Mouse (Mus musculus): ENCODE results near the gene Surf6.
A peak's percentile ranks its signal among the peaks of the same experiment; 100 is the strongest.

The Surf6 gene

DNA sequence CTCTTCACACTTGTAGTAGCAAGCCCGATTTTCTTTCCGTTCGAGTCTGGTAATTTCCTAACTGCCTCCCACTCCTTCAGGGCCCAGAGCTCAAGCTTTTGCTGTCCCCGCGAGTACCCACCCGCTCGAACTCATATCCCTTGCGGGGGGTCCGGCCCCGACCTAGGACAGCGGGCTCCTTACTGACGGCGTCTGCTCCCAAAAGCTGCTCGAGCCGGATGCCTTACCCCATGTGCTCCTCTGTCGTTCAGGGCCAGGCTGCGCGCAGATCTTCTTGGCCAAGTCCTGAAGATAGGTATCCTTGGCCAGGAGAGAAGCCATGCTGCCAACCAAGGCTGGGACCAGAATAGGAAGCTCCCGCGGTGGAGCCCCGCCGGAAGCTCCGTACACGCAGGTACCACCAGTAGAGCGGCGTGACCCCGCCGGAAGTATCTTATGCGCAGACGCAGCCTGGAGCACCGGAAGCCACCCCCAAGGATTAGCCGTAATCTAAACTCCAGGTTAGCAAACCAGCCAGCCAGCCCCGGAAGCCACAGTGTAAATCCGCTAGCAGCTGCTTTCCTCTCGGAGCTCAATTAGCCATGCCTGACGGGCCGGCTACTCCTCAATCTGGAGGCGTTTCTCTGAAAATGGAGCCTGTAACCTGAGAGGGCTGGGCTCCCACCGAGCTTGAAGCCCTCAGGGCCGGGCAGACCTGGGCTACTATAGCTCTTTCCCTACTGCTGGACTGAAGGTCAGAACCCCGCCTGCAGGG is at the start of gene Surf6:
TSS of gene Surf6 (minus strand) at position 413 of the 754 bp plus-strand sequence.
- peak; percentile 94 to 97 for DNase-seq

DNA sequence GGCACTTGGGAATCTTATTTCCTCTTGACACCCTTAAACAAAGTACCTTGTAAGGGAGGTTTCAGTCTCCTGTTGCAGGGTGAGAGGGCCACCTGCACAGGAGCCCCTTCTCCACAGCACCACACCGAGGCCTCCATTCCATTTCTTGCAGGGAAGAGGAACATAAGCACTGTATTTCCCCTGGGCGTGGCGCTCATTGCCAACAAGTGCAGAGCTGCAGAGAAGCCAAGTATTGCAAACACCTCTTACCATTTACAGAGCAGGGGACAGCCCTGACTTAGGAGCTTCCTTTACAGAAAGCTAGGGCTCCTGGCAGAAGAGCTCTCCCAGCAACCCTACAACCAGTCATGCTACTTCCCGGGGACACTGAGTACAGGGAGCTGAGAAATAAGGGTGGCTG is 49.5 kb upstream of the Surf6 start:
- no peak for DNase-seq

DNA sequence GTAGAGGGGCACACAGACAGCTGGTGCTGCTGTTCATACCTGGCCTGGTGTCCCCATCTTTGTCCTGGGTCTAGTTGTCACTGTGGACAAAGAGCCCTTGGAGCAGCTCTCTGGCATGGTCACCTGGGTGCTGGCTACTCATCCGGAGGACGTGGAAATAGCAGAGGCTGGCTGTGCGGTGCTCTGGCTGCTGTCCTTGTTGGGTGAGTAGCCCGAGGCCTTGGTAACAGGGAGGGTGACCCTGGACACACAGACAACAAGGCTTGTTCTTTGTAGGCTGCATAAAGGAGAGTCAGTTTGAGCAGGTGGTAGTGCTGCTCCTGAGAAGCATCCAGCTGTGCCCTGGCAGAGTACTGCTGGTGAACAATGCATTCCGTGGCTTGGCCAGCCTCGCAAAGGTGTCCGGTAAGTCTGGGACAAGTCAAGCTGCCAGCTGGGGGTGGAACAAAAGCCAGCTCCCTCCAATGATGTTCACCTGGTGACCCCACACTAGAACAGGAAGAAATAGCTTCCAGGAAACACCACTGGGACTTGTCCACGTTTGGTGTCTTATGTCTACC is 48.7 kb upstream of the Surf6 start:
- no peak for DNase-seq

DNA sequence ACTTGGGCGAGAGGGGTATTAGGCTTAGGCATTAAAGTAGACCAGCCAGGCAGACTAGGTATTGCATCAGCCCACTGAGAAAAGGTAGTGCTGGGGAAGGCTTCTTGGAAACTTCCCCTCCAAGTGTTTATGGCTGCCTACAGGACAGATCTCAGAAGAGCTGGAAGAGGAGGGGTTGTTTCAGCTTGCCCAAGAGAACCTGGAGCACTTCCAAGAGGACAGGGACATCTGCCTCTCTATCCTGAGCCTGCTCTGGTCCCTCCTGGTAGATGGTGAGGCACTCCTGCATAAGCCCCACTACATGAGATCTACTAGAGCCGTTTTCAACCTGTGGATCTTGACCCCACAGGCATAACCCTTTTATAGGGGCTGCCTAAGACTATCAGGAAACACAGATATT is 47.7 kb upstream of the Surf6 start:
- no peak for DNase-seq

DNA sequence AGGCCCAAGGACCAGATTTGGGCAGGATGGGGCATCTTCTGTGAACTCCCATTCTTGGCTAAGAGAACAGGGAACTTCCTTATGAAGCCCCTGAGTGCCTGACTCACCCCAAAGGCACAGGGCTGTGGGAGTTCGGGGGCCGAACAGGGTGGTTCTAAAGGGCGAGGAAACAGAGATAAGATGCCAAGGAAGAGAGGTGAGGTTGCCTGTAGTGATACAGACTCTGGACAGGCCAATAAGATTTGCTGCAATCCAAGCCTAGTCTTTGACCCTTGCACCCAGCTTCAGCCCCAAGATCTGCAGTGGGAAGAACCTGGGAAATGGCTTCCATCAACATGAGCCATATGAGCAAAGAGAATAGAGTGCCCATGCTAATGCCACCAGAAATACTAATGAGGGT is 40.6 kb upstream of the Surf6 start:
- DNase-seq = no peak

DNA sequence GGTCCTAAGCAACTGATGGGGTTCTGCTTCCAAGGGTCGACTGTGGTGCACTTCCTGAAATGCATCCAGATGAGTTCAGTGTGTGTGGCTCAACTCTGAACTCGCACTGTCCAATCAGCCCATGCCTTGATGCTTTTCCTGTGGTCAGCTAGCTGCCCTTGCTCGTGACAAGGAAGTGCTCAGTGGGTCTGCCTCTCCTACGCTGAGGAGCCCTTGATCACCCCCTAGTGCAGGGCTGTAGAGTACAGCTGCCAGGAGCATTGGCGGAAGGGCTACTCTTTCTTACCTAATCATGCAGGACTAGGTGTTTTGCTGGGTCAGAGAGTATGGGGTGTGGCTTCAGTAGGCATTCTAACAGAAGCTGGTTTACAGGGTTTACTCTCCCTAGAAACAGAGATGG is 38.9 kb upstream of the Surf6 start:
- peak in 1 of 2 experiments; percentile 35 for DNase-seq

DNA sequence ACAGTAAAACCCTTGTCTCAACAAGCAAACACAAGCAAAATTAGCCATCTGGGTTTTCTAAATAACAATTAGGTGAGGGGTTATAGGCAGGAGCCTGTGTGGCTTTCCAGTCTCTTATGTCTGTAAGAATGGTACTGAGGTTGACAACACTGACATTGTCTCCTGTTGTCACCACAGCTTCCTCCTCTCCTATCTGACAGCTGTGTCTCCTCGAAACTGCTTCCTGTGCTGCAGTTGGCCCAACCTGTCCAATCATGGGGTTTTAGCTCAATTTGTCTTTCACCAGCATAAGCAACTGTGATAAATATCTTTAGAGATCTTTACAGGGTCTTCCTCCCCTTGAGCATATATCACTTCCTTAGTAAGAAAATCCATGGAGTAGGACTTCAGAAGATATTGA is 33.7 kb upstream of the Surf6 start:
- no peak for DNase-seq

DNA sequence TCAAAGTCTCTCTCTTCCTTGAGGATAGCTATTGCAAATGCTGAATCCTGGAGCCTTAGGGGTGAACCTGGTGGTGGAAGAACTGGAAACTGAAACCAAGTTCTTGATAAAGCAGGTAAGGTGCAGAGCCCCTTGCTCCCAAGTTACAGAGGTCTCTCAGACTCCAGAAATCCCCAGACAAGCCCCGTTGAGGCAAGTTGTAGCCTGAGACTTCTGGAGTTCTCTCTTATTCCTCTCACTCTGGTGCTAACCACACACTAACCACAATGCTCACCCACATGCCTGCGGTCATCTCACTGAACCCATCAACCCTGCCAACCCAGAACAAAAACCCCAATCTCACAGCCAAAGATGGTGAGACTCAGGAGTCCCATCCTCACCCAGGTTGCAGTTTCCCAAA is 32.6 kb upstream of the Surf6 start:
- DNase-seq = no peak

DNA sequence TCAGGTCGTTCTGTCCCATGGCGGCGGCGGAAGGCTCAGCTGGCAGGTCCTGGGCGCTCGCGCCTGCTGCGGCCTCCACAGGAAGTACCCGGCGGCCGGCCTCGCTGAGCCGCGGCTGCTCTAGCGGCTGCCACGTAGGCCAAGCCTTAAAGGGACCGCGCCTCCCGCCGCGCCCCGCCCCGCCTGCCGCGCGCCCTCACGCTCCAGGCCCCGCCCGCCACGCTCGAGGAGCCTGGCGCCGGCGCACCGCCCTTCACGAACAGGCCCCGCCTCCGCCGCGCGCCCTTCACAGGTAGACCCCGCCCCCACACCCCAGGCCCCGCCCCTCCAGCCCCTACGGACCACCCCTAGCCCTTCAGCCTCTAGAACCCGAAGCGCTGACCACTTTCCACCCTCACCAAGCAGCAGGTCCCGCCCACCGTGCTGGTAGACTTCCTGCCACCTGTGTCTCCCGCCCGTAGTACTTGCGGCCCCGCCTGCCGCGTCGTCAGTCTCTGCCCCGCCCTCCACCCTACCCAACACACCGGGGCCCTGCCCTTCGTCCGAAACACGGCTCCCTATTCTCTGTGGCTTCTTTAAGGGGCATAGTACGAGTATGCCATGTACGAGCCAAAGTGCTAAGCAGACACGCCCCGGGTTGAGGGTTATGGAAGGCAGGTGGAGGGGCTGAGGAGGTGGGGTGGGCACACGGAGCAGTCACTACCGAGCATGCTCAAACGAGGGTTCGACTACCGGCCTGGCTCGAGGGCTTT is 30.8 kb upstream of the Surf6 start, which contains the start of the genes Surf4 and Stkld1:
TSS of gene Surf4 (minus strand) at position 625 of the 752 bp plus-strand sequence.
TSS of gene Stkld1 (plus strand) at position 744 of the 752 bp plus-strand sequence.
- peak; percentile 96 to 98 for DNase-seq

DNA sequence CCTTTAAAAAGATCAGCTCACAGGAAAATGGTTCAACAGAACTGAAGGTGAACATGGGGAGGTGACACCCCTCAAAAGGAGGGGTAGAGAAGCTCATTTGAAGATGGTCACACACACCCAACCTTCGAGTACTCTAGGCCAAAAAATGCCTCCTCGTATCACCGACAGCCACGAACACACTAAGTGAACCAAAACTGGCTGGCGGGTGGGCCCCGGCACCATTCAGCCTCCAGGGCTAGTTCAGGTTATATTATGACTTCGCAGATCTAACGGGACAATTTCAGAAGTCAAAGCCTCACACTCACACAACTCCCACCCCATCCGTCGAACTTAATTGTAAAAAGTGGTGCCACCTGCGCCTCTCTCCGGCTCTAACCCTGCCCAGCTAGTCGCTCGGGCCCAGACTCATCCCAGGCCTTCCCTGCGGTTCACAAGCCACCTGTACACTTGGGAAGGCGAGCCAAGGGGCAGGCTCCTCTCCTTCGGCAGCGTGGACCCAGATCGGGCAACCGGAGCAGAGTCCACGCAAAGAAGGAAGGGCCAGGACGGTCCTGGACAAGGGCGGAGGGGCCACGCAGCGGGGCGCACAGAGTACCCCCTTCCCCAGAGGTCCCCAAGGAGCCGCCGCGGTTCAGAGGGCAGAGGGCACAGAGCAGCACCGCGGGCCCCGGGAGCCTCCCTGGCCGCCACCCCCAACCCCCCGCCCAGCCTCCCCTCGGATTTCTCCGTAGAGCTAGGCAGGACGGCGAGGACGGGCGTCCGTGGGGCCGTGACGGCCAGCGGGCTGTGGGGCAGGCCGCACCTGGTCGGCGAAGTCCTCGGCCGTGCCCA is 30.0 kb upstream of the Surf6 start:
- peak in 1 of 2 experiments; percentile 70 for DNase-seq

DNA sequence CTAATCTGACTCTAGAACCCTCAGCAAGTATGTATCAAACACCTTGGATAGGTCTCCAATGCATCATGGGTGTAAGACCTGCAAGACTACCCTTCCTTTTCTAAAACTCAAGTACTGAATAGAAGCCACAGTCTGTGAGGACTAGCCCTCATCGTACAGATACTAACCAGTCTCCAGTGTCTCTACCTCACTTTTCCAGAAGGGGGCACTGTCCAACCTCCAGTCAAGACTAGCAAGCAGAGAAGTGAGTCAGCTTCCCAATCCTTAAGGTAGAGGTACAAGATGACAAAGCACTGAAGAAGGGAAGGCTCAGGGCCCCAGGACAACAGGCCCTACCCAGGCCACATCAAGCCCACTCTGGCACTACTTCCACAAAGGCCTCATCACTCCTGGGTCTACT is 27.7 kb upstream of the Surf6 start:
- DNase-seq = peak; percentile 62 to 75

DNA sequence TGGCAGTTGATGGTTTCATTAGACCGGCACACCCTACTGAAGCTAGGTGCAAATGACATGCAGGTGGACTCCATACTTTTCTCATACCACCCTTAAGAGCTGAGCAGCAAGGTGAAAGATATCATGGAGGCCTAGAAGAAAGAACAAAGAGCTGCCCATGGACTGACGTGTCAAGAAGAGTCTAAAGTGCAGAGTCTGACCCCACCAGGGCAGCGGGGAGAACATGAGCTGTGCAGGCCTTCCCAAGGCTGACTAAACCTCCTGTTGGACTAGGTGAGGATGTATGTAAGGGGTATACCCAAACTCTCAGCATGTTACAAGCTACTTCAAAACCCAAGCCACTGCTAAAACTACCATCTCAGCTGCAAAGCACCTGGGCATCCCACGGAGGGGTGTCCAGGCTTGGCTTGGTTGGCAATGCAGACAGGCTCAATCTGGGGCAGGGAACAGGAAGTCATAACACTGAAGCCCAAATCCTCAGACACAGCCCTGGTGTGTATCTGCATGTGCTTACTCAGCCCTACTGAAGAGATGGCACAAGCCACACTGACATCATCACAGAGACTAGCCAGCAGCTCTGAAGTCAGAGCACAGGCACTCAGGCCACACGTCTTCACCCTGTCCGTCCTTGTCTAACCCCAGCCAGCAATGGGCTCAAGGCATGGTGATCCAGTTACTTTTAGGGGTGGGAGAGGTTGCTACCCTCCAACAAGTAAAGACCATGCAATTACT is 25.2 kb upstream of the Surf6 start:
- DNase-seq = no peak

DNA sequence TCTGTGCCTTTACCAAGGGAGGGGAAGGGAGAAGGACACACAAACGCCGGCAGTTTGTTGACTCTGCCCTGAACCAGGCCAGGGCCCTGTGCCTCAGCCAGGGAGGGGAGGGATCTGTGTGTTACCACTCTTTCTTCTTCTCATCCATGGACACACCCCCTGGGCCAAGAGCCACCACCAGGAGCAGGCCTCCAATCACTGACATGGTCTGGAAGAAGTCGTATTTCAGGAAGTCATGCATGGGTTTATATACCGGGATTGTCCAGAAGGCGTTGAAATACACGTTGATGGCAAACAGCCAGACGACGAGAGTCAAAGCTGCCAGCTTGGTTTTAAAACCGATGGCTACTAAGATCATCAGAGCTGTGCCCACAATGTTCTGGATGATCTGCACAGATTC is 19.1 kb upstream of the Surf6 start:
- no peak for DNase-seq

DNA sequence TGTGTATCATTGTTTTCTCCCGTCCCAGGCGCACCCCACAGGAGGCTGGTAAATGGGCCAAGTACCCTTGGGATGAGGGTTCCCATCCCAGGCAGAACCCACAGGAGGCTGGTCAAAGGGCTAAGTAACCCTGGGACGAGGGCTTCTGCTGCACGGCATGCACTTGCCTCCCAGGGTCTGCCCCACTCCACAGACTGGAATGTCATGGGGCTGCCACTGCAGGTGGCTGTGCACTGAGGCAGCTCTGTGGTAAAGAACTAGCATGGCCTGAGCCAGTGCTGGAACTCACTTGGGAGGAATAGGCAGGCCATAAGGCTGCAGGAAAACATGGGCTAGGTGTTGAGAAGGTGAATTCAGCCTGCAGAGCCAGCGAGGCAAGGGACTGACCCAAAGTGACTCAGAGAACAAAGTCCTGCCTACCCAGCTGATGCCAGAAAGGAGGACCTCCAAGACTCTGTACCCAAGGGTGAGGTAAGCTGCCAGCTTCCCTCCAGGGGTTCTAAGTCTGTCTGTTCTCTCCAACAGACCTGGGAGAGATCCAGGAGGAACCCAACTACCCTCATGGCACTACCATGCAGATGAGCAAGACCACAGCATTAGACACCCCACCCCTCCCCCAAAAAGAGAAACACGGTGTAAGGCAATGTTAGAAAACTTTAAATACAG is 17.6 kb upstream of the Surf6 start:
- DNase-seq = no peak

DNA sequence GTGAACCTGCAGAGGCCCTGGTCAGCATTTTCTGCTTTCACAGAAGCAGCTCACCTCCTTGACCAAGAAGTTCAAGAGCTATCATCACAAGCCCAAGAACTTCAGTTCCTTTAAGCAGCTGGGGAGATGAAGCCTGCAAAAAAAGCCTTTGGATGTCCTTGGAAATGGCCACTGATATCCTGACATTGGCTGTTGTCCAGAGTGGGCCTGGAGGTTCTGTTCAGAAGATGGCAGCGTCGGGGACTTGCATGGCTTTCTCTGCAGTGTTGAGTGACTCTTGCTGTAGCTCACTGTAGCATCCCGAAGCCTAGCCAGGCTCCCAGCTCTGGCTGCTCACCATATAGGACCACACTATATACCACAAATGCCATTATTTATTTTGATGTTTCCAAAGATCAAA is 17.0 kb upstream of the Surf6 start:
- DNase-seq = no peak

DNA sequence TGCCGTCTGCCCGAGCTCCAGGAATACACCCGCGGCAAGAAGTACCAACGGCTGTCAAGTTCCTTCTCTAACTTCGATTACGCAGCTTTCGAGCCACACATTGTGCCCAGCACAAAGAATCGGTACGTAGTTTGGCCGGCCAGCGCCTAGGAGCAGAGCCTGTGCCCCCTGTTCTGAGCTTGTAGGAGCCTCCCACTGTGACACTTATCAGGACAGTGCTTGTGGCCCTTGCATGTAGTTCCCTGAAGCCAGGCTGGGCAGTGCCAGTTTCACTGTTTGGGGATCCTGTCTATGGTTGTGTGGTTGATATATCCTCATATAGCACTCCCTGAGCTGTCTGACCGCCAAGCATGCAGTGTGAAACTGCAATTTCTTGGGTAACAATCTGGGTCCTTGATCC is 14.1 kb upstream of the Surf6 start:
- DNase-seq = no peak

DNA sequence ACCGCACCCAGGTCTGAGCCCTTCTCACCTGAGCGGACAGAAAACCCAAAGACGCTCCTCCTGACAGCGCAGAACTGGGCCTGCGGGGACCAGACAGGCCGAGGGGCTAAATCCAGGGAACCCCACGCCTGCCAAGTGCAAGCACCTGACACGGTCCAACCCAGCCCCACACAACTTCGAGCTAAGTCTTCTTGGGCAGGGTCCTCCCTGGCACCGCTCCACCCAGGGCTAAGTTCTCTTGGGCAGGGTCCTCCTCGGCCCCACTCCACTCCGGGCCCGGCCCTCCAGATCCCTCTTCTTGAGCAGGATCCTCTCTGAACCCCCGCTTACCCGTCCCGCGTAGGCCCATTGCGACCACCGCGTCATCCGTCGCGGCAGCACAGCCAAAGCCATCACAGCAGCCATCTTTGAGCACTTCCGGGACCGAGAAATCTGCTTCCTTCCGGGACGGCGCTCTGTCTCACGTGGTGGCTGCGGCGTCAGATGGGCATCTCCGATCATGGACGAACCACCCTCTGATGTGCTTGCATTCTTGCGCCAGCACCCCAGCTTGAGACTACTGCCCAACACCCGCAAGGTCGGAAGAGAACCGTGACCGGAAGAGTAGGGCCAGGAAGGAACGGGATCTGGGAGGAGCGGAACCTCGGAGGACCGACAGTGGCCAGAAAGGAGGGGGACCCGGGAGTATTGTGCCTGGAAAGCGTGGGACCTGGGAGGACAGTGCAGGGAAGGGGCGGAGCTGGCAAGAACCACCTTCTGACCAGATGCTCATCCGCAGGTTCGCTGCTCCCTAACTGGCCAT is 13.4 kb upstream of the Surf6 start, which contains the start of the genes Surf2 and Surf1:
TSS of gene Surf2 (plus strand) at position 441 of the 802 bp plus-strand sequence.
TSS of gene Surf1 (minus strand) at position 604 of the 802 bp plus-strand sequence.
- peak; percentile 81 to 88 for DNase-seq

DNA sequence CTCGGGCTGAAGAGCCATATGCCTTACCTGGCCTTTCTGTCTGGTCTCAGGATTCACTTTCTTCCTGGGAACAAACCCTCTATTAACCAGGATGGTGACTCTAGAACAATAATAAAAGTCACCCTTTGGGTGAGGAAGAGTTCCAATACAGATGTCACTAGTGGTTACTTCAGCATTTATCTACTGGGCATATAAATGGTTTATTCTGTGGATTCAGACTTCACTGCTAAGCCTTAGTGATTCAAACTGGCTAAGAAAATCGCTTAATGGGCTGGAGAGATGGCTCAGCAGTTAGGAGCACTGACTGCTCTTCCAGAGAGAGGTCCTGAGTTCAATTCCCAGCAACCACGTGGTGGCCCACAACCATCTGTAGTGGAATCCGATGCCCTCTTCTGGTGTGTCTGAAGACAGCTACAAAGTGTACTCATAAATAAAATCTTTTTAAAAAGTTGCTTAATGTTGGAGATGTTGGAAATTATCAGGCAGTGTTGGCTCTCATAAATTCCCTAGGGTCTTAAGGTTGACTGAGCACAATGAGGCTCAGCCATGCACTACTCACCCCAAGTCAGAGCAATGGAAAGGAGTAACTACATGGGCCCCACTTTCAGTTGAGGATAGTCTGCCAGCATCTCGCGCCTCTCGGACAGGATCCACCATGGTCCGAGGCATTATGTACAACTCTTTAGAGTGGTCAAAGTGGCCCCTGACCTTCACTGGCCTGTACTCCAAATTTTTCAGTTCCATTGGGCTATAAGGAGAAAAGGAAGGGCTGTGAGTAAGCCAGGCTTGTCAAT is 11.7 kb upstream of the Surf6 start:
- no peak for DNase-seq

DNA sequence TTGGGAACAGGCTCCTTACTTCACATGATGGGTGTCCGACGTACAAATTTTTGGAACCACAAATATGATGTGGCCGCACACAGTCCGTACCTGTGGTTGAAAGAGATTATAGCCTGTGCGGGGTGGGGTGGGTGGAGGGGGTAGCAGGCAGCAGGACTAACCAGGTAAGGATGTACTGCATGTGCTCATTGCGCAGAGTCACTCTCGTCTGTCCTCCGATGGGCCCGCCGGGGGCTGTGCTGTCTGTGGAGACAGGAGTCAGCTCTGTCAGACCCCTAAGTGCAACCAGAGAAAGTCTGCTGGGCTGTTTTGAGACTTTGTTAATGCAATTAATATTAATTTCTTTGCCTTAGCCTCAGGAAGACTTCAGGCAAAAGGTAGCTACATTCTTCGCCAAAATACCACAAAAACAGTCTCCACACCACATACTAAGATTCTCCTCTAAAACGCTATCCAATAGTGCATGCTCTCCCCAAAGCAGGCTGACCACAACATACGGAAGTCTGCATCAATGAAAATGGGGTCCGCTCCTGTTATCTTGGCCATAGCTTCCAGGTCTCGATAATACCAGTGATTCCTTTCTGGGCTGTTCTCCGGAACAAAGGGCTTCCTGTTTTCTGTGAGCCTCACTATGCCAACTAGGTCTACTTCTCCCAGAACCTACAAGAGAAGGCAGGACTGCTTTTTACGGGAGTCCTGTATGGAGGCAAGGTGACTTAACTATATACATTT is 10.9 kb upstream of the Surf6 start:
- DNase-seq = no peak

Data from kidney, postnatal 4 days (tissue).